Mouse (Mus musculus) MEL (cell line): Measurements from ENCODE around the gene Olfr97.

Source experiments
- CHD1 ChIP-seq: IDR thresholded peaks from 2 replicates; pipeline ENCODE4 v1.6.1; 2012; ENCODE audit warnings: low read depth, mild to moderate bottlenecking, inconsistent platforms, low read length, improper control_type of control experiment
- CTCF ChIP-seq, 3 experiments: IDR thresholded peaks in 2 of 3; conservative IDR thresholded peaks in 1 of 3; 2 replicates each; pipeline ENCODE4 v1.5.1; 2011 to 2012; ENCODE audit warnings: low read length in 3 of 3, low read depth in 2 of 3, mild to moderate bottlenecking in 2 of 3, improper control_type of control experiment in 1 of 3, inconsistent platforms in 1 of 3, mixed read lengths in 1 of 3, moderate library complexity in 1 of 3; ENCODE audit not compliant: control insufficient read depth in 1 of 3, insufficient read depth in 1 of 3, poor library complexity in 1 of 3, severe bottlenecking in 1 of 3
- GATA1 ChIP-seq: IDR thresholded peaks from 2 replicates; pipeline ENCODE4 v1.6.1; 2011; ENCODE audit warnings: low read depth, low read length, improper control_type of control experiment
- KAT2A ChIP-seq: conservative IDR thresholded peaks from 2 replicates; pipeline ENCODE4 v1.6.1; 2012; ENCODE audit warnings: low read depth, low read length, improper control_type of control experiment, inconsistent platforms
- NELFE ChIP-seq: IDR thresholded peaks from 2 replicates; pipeline ENCODE4 v1.6.1; 2011; ENCODE audit warnings: low read depth, low read length, improper control_type of control experiment
- POLR2AphosphoS2 ChIP-seq: IDR thresholded peaks from 2 replicates; pipeline ENCODE4 v1.6.1; 2011; ENCODE audit warnings: low read length, improper control_type of control experiment

DNA sequence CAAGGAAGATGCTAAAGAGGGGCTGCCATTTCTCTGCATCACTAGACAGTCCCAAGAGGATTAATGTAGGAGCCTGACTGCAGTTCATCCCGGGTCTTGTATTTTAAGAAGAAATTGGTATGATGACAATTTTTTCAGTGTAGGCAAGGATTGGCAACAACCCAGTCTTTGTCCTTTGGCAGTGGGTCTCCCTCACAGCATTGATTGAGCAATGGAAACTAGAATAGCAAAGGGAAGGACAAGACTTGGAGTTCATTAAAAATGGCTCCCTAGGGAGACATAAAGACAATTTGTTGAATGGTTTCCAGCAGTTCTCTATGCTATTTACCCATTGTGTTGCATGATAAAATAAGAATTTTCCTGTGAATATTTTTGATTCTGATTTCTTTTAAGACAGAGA lies 43.2 kb upstream of the Olfr97 start:
- no peak for TF ChIP-seq POLR2AphosphoS2
- no peak for TF ChIP-seq CHD1
- TF ChIP-seq GATA1 = no peak
- no peak for TF ChIP-seq KAT2A
- TF ChIP-seq NELFE = no peak
- TF ChIP-seq CTCF (IDR thresholded peaks at IDR 0.05 in 2 of 3, conservative IDR thresholded peaks at IDR 0.05 in 1 of 3; ENCODE audit: control insufficient read depth in 1 of 3, insufficient read depth in 1 of 3, low read depth in 2 of 3, low read length in 3 of 3, poor library complexity in 1 of 3, severe bottlenecking in 1 of 3) = no peak
